Mouse (Mus musculus): ENCODE measurements around the gene Sdccag8.
A peak's percentile ranks its signal among the peaks of the same experiment; 100 is the strongest.
"Not testable (repeated sequence)": the region's sequence is repeated elsewhere in the genome, so short reads cannot be mapped to it uniquely, and the experiment has no call there.

The Sdccag8 gene

GRCm38 (mm10) chr1:176880101-176880500 lies 65.6 kb downstream of the Sdccag8 start:
- no peak for DNase-seq

GRCm38 (mm10) chr1:176880943-176881342 lies 66.5 kb downstream of the Sdccag8 start:
- DNase-seq: no peak

- DNase-seq: peak; percentile 81
These were observed 70.9 kb downstream of the Sdccag8 start for GRCm38 (mm10) chr1:176885207-176885933.

GRCm38 (mm10) chr1:176886002-176886401 lies 71.5 kb downstream of the Sdccag8 start:
- DNase-seq: peak; percentile 64

GRCm38 (mm10) chr1:176903741-176904140 lies 89.3 kb downstream of the Sdccag8 start:
- DNase-seq: no peak

- peak; percentile 89 for DNase-seq
These were observed 101.5 kb downstream of the Sdccag8 start for GRCm38 (mm10) chr1:176915946-176916345.

GRCm38 (mm10) chr1:176919486-176919885 lies 105.0 kb downstream of the Sdccag8 start:
- DNase-seq: no peak

- no peak for DNase-seq
These were observed 108.4 kb downstream of the Sdccag8 start for GRCm38 (mm10) chr1:176922842-176923241.

GRCm38 (mm10) chr1:176926009-176926408 lies 111.5 kb downstream of the Sdccag8 start:
- no peak for DNase-seq

GRCm38 (mm10) chr1:176927312-176927711 lies 112.9 kb downstream of the Sdccag8 start:
- no peak for DNase-seq

- DNase-seq: no peak
These were observed 115.2 kb downstream of the Sdccag8 start for GRCm38 (mm10) chr1:176929710-176930109.

- DNase-seq: no peak
These were observed 116.1 kb downstream of the Sdccag8 start for GRCm38 (mm10) chr1:176930574-176930973.

- no peak for DNase-seq
These were observed 116.6 kb downstream of the Sdccag8 start for GRCm38 (mm10) chr1:176930981-176931500.

- no peak for DNase-seq
These were observed 117.1 kb downstream of the Sdccag8 start for GRCm38 (mm10) chr1:176931511-176931910.

- DNase-seq: no peak
These were observed 118.0 kb downstream of the Sdccag8 start for GRCm38 (mm10) chr1:176932320-176932950.

GRCm38 (mm10) chr1:176933319-176933718 lies 118.9 kb downstream of the Sdccag8 start:
- no peak for DNase-seq

GRCm38 (mm10) chr1:176934043-176934762 lies 119.7 kb downstream of the Sdccag8 start:
- DNase-seq: no peak

GRCm38 (mm10) chr1:176939901-176940341 lies 125.5 kb downstream of the Sdccag8 start:
- DNase-seq: no peak

GRCm38 (mm10) chr1:176941286-176941990 lies 127.0 kb downstream of the Sdccag8 start:
- not testable (repeated sequence) for DNase-seq

GRCm38 (mm10) chr1:176943126-176943525 lies 128.7 kb downstream of the Sdccag8 start:
- DNase-seq: no peak

- DNase-seq: no peak
These were observed 129.5 kb downstream of the Sdccag8 start for GRCm38 (mm10) chr1:176943987-176944386.

GRCm38 (mm10) chr1:176944458-176945174 lies 130.2 kb downstream of the Sdccag8 start:
- no peak for DNase-seq

Data from heart, adult 11 months (tissue).